Mouse (Mus musculus) adrenal gland, postnatal 36 days (tissue): ENCODE measurements around the gene Slc25a41. TPM values are rescaled to one million over a fixed set of nuclear protein-coding genes. Genes with fewer than 3 reads are reported as not detected.
"Not testable (repeated sequence)": the region's sequence is repeated elsewhere in the genome, so short reads cannot be mapped to it uniquely, and the experiment has no call there.

ENCODE experiments used
- DNase-seq, 2 experiments: peaks; one replicate each; pipeline ENCODE4 v3.0.0; 2021; ENCODE audit warnings: mixed read lengths in 1 of 2
- long read RNA-seq, 2 experiments: library from polyadenylated mRNA; stranded (forward); transcript quantifications; one replicate each; pipeline ENCODE4 v2.0.0; 2021; ENCODE audit warnings: borderline sequencing depth in 2 of 2
- total RNA-seq, 2 experiments: library from RNA; stranded (reverse); gene quantifications; 2 replicates each; pipeline ENCODE4 v1.2.3; 2021

Slc25a41 gene
- not detected for total RNA-seq
- long read RNA-seq, experiment 1, result 0 reads
- long read RNA-seq, experiment 2, result 0 reads

GRCm38 (mm10) chr17:57041554-57041953 is at the start of gene Slc25a41:
Gene Slc25a41 (minus strand): TSS chr17:57041654.
- no peak for DNase-seq

GRCm38 (mm10) chr17:57087049-57087832 is 45.8 kb upstream of the Slc25a41 start, which contains the start of gene Tubb4a:
Gene Tubb4a (minus strand): TSS chr17:57087782.
- peak; percentile 30 to 49 for DNase-seq

- no peak for DNase-seq
Measured at GRCm38 (mm10) chr17:57085970-57086757, 44.7 kb upstream of the Slc25a41 start.

GRCm38 (mm10) chr17:57082481-57082880 is 41.0 kb upstream of the Slc25a41 start:
- DNase-seq, result no peak

- DNase-seq, result no peak
Measured at GRCm38 (mm10) chr17:57081234-57081842, 39.9 kb upstream of the Slc25a41 start.

GRCm38 (mm10) chr17:57079919-57080318 is 38.5 kb upstream of the Slc25a41 start:
- DNase-seq, result no peak

- DNase-seq, result no peak
Measured at GRCm38 (mm10) chr17:57078336-57078735, 36.9 kb upstream of the Slc25a41 start, which contains the start of gene Dennd1c. Gene Dennd1c (minus strand): TSS chr17:57078514.

GRCm38 (mm10) chr17:57076916-57077315 is 35.5 kb upstream of the Slc25a41 start:
- DNase-seq, result no peak

GRCm38 (mm10) chr17:57070699-57071098 is 29.2 kb upstream of the Slc25a41 start:
- DNase-seq, result no peak

- no peak for DNase-seq
Measured at GRCm38 (mm10) chr17:57070272-57070671, 28.8 kb upstream of the Slc25a41 start.

- DNase-seq, result no peak
Measured at GRCm38 (mm10) chr17:57066908-57067307, 25.5 kb upstream of the Slc25a41 start.

- DNase-seq, result no peak
Measured at GRCm38 (mm10) chr17:57063031-57063430, 21.6 kb upstream of the Slc25a41 start.

GRCm38 (mm10) chr17:57062548-57062947 is 21.1 kb upstream of the Slc25a41 start:
- no peak for DNase-seq

GRCm38 (mm10) chr17:57062011-57062521 is 20.6 kb upstream of the Slc25a41 start:
- peak in 1 of 2 experiments; percentile 35 for DNase-seq

- peak; percentile 26 to 36 for DNase-seq
Measured at GRCm38 (mm10) chr17:57061069-57061468, 19.6 kb upstream of the Slc25a41 start.

- DNase-seq, result peak; percentile 95
Measured at GRCm38 (mm10) chr17:57060231-57060801, 18.9 kb upstream of the Slc25a41 start.

GRCm38 (mm10) chr17:57059486-57059977 is 18.1 kb upstream of the Slc25a41 start, which contains the start of gene Slc25a23:
Gene Slc25a23 (minus strand): TSS chr17:57059863.
- peak; percentile 75 to 83 for DNase-seq

- DNase-seq, result peak; percentile 33 to 62
Measured at GRCm38 (mm10) chr17:57058891-57059485, 17.5 kb upstream of the Slc25a41 start, which contains the start of gene Crb3. Gene Crb3 (plus strand): TSS chr17:57059105.

- no peak for DNase-seq
Measured at GRCm38 (mm10) chr17:57056246-57056645, 14.8 kb upstream of the Slc25a41 start.

GRCm38 (mm10) chr17:57051679-57052078 is 10.2 kb upstream of the Slc25a41 start:
- not testable (repeated sequence) for DNase-seq

- DNase-seq, result no peak
Measured at GRCm38 (mm10) chr17:57048816-57049215, 7.4 kb upstream of the Slc25a41 start.
